Mouse (Mus musculus) lung, postnatal 0 days (tissue): Measurements from ENCODE around the gene Lrig2. TPM values are rescaled to one million over a fixed set of nuclear protein-coding genes. Genes with fewer than 3 reads are reported as not detected.

Source experiments
- ATAC-seq: fragments of 200-750 bp; cut with Nextera tagmentation; 2 replicates; pipeline ENCODE4 v1.8.0; 2017; ENCODE audit warnings: moderate library complexity
- DNase-seq: peaks from one replicate; pipeline ENCODE4 v3.0.0-alpha.2; 2016; ENCODE audit warnings: low spot score
- H3K27ac ChIP-seq: fragments of 300-500 bp; sonication (generic); 2 replicates; pipeline ENCODE4 v1.5.1; 2014; ENCODE audit warnings: antibody characterized with exemption, mild to moderate bottlenecking, low read length, mixed read lengths
- H3K27me3 ChIP-seq: fragments of 300-500 bp; sonication (generic); replicated peaks from 2 replicates; pipeline ENCODE4 v1.6.1; 2014; ENCODE audit warnings: low read length, mixed read lengths; ENCODE audit not compliant: insufficient read depth
- H3K36me3 ChIP-seq: fragments of 300-500 bp; sonication (generic); 2 replicates; pipeline ENCODE4 v1.6.1; 2014; ENCODE audit warnings: low read length, mixed read lengths; ENCODE audit not compliant: insufficient read depth
- H3K4me1 ChIP-seq: fragments of 300-500 bp; sonication (generic); 2 replicates; pipeline ENCODE4 v1.6.1; 2014; ENCODE audit warnings: antibody characterized with exemption, low read depth, low read length, mixed read lengths; ENCODE audit not compliant: insufficient read depth
- H3K4me2 ChIP-seq: fragments of 300-500 bp; sonication (generic); replicated peaks from 2 replicates; pipeline ENCODE4 v1.6.1; 2014; ENCODE audit warnings: low read depth, mild to moderate bottlenecking, low read length, moderate library complexity, mixed read lengths
- H3K4me3 ChIP-seq: fragments of 300-500 bp; sonication (generic); 2 replicates; pipeline ENCODE4 v1.5.1; 2014; ENCODE audit warnings: low read depth, low read length
- H3K9ac ChIP-seq: fragments of 300-500 bp; sonication (generic); replicated peaks from 2 replicates; pipeline ENCODE4 v1.6.1; 2014; ENCODE audit warnings: low read depth, mild to moderate bottlenecking
- H3K9me3 ChIP-seq: fragments of 300-500 bp; sonication (generic); 2 replicates; pipeline ENCODE4 v1.6.1; 2016; ENCODE audit warnings: low read length, mixed read lengths
- CTCF ChIP-seq: IDR thresholded peaks from 2 replicates; pipeline ENCODE4 v1.5.1; 2016; ENCODE audit warnings: antibody characterized with exemption, mild to moderate bottlenecking
- EP300 ChIP-seq: IDR thresholded peaks from 2 replicates; pipeline ENCODE4 v1.6.1; 2016; ENCODE audit warnings: antibody characterized with exemption, mild to moderate bottlenecking, control low read depth
- WGBS: fragments of 180-500 bp; shearing (Covaris S2); extraction: QIAGEN DNeasy Blood & Tissue Kit; methylation state at CpG from one replicate; pipeline ENCODE4 v1.1.7; 2014; 5-methylcytosine and 5-hydroxymethylcytosine counted together
- polyA plus RNA-seq: library from polyadenylated mRNA; unstranded; fragments of >200 nt; fragmentation: Nextera tagmentation; extraction: Ambion mirVana; gene quantifications from 2 replicates; pipeline ENCODE4 v1.2.1, GENCODE M21; 2015

The Lrig2 gene
- polyA plus RNA-seq, 1 experiment from 2014 or later, result 9.4 TPM

DNA sequence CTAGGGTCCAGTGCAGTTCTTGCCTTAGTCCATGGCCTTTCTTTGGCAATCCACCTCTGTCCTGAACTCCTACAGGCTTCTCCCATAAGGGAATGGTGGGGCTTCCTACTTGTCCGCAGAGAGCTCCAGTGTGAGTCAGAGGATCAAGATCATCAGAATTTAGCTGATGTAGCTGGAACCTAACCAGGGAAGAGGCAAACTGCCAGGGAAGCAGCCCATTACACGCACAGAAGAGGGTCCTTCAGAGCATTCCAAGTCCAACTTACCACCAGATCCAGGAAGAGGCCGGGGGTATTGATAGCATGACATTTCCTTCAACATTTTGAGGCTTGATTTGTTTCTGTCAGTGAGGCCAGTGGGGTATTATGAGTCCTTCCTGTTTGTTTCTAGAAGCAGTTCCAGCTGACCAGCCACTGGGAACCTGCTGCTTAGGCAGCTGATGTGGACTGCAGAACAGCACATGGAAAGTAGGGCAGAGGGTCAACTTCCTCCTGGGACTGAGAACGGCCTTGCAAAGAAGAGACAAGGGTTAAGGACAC is 11.7 kb upstream of the Lrig2 start:
- Histone ChIP-seq H3K36me3 (no peaks in the 10 kb centered on the region), H3K27me3 (no peaks in the 10 kb centered on the region), H3K4me3 (no peak overlapping the region), H3K27ac (peak overlapping the region; percentile 52), H3K4me1 (peaks cover 10% of the 10 kb centered on the region; the same call in 1 of the 2 replicates), H3K9ac (no peak overlapping the region), H3K9me3 (no peaks in the 10 kb centered on the region), H3K4me2 (no peak overlapping the region)
- ATAC-seq (peak; percentile 43), DNase-seq (peak; percentile 49)
- no peak for TF ChIP-seq CTCF
- no peak for TF ChIP-seq EP300
- 20% methylated on average over 4 of the region's 4 CpGs for WGBS

DNA sequence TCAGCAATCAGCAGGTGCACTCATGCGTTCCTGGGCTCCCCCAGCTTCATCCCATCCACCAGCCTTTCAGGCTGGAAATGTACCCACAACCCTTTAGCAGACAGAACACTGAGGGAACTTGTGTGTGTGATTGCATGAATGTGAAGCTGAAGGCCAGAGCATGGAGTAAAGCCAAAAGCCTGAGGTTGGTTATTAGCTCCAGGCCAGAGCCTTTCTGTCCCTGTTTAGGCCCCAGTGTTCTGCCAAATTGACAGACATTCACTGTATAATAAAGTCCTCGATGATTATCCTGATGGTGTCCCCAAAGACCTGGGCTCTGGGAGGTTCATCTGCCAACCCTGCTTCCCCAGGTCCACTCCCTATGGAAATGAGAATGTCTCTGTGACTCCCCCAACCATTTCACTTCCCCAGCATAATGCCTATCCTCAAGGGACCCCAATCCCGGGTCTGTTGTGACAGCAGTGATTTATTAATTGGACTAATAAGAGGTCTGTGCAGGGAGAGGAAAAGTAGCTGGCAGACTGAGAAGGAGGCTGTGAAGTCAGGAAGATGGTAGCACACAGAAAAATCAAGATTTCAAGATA is 9.7 kb upstream of the Lrig2 start:
- Histone ChIP-seq H3K36me3 (no peaks in the 10 kb centered on the region), H3K4me1 (peaks cover 10% of the 10 kb centered on the region; the same call in 1 of the 2 replicates), H3K9me3 (no peaks in the 10 kb centered on the region), H3K27me3 (no peaks in the 10 kb centered on the region), H3K27ac (no peak overlapping the region), H3K4me2 (no peak overlapping the region), H3K4me3 (no peak overlapping the region), H3K9ac (no peak overlapping the region)
- TF ChIP-seq CTCF (no peak), EP300 (no peak)
- ATAC-seq (no peak), DNase-seq (no peak)
- 57% methylated on average over 3 of the region's 3 CpGs for WGBS

DNA sequence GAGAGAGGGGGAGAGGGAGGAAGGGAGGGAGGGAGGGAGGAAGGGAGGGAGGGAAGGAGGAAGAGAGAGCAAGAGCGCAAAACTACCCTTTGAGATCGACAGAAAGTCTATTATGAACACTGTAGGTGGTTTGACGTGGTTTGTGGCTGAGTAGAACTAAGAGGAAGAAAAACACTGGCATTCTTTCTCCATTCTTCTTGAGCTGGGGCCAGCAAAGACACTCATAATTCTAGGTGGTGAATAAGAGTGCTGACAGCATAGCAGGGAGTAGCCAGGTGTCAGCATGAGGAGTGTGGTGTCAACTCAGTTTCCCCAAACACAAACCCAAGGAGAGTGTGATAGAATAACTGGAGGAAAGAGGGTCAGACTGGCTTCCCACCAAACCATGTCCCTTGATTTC is 8.8 kb upstream of the Lrig2 start:
- H3K27ac ChIP-seq, result no peak overlapping the region
- no peaks in the 10 kb centered on the region for H3K27me3 ChIP-seq
- ATAC-seq (no peak), DNase-seq (no peak)
- H3K4me3 ChIP-seq, result no peak overlapping the region
- H3K9me3 ChIP-seq, result no peaks in the 10 kb centered on the region
- 42% methylated on average over 3 of the region's 3 CpGs for WGBS
- H3K4me1 ChIP-seq, result peaks cover 10% of the 10 kb centered on the region; the same call in 1 of the 2 replicates
- H3K9ac ChIP-seq, result no peak overlapping the region
- H3K36me3 ChIP-seq, result no peaks in the 10 kb centered on the region
- H3K4me2 ChIP-seq, result no peak overlapping the region
- TF ChIP-seq EP300, result no peak
- no peak for TF ChIP-seq CTCF

DNA sequence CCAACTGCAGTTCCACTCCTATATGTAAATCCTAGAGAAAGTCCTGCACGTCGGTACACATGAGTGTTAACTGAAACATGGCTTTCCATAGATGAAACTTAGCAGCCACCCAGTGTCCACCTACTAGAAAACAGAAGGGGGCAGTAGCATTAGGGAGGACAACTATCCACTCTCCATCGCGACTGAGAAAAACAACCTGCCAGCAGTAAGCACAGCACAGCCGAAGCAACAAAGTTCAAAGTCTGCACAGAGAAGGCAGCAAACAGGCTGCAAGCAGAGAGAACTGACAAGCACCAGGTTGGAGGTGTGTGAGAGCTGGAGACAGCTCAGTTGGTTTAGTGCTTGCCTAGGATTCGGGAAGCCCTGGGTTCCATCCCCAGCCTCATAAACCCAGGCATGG is 7.2 kb upstream of the Lrig2 start:
- ATAC-seq (no peak), DNase-seq (no peak)
- Histone ChIP-seq H3K4me3 (no peak overlapping the region), H3K4me2 (no peak overlapping the region), H3K9me3 (no peaks in the 10 kb centered on the region), H3K27me3 (no peaks in the 10 kb centered on the region), H3K36me3 (no peaks in the 10 kb centered on the region), H3K4me1 (peaks cover 10% of the 10 kb centered on the region; the same call in 1 of the 2 replicates), H3K9ac (no peak overlapping the region), H3K27ac (no peak overlapping the region)
- TF ChIP-seq EP300 (no peak), CTCF (no peak; the same call in 1 of the 2 replicates)
- 55% methylated on average over 6 of the region's 6 CpGs for WGBS

DNA sequence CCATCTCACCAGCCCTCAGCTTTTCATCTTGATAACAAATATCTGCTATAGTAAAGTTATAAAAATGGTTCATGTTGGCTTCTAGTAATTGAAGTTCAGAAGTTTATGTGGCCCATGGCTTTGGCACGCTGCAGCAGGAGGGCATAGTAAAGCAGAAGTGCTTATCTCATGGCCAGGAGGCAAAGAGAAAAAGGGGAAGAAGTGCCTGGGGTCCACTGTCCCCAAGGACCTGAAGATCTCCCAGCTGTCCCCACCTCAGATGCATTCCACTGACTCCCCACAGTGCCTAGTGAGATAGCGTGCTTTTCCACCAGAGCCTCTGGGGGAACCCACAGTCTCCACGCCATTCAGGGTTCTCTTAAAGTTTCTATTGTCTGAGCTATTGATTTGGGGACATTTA is 6.7 kb upstream of the Lrig2 start:
- no peak overlapping the region for H3K9ac ChIP-seq
- no peaks in the 10 kb centered on the region for H3K27me3 ChIP-seq
- no peaks in the 10 kb centered on the region for H3K36me3 ChIP-seq
- peaks cover 5% of the 10 kb centered on the region; the same call in 1 of the 2 replicates for H3K4me1 ChIP-seq
- H3K4me2 ChIP-seq, result no peak overlapping the region
- ATAC-seq, result no peak
- 68% methylated on average over 3 of the region's 3 CpGs for WGBS
- no peak for DNase-seq
- no peak overlapping the region for H3K4me3 ChIP-seq
- H3K9me3 ChIP-seq, result no peaks in the 10 kb centered on the region
- TF ChIP-seq CTCF (no peak), EP300 (no peak)
- H3K27ac ChIP-seq, result no peak overlapping the region

DNA sequence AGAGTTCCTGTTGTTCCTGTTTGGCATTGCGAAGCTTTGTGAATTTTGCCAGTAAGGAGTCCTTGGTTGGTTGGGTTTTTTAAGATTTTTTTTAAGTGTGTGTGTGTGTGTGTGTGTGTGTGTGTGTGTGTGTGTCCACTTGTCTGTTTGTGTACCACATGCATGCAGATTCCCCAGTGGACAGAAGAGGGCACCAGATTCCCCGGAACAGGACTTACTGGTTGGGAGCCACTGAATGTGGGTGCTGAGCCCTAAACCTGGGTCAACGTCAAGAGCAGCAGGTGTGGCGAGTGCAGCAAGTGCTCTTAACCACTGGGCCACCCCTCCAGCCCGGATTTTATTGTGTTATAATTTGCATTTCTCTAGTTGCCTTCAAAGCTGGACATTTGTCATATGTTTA is 5.4 kb upstream of the Lrig2 start:
- Histone ChIP-seq H3K4me2 (no peak overlapping the region), H3K27ac (no peak overlapping the region), H3K9me3 (no peaks in the 10 kb centered on the region), H3K4me3 (no peak overlapping the region), H3K36me3 (no peaks in the 10 kb centered on the region), H3K4me1 (0 out of 2 replicates have a peak, but pooled peaks cover 3% of the 10 kb centered on the region), H3K9ac (no peak overlapping the region), H3K27me3 (no peaks in the 10 kb centered on the region)
- WGBS, result 84% methylated on average over 5 of the region's 5 CpGs
- DNase-seq (no peak), ATAC-seq (no peak)
- peak; percentile 43 for TF ChIP-seq CTCF
- TF ChIP-seq EP300, result no peak
